Mouse (Mus musculus) midbrain, embryonic 16.5 days (tissue): ENCODE measurements around the gene Cntfr. TPM values are rescaled to one million over a fixed set of nuclear protein-coding genes. Genes with fewer than 3 reads are reported as not detected.

Experiments used
- ATAC-seq: fragments of 200-750 bp; cut with Nextera tagmentation; 2 replicates; pipeline ENCODE4 v1.8.0; 2017; ENCODE audit warnings: moderate TSS enrichment
- H3K27ac ChIP-seq: fragments of 300-500 bp; sonication (generic); 2 replicates; pipeline ENCODE4 v1.5.1; 2014; ENCODE audit warnings: mild to moderate bottlenecking, low read length, mixed read lengths
- H3K27me3 ChIP-seq: fragments of 300-500 bp; sonication (generic); 2 replicates; pipeline ENCODE4 v1.6.1; 2014; ENCODE audit warnings: low read depth, low read length, mixed read lengths; ENCODE audit not compliant: control insufficient read depth, insufficient read depth
- H3K36me3 ChIP-seq: fragments of 300-500 bp; sonication (generic); 2 replicates; pipeline ENCODE4 v1.6.1; 2014; ENCODE audit warnings: mild to moderate bottlenecking, low read length, moderate library complexity, mixed read lengths; ENCODE audit not compliant: control insufficient read depth, insufficient read depth
- H3K4me1 ChIP-seq: fragments of 300-500 bp; sonication (generic); 2 replicates; pipeline ENCODE4 v1.6.1; 2014; ENCODE audit warnings: mild to moderate bottlenecking, low read length, mixed read lengths; ENCODE audit not compliant: control insufficient read depth, insufficient read depth
- H3K4me2 ChIP-seq: fragments of 300-500 bp; sonication (generic); 2 replicates; pipeline ENCODE4 v1.6.1; 2014; ENCODE audit warnings: mild to moderate bottlenecking, low read length, mixed read lengths
- H3K4me3 ChIP-seq: fragments of 300-500 bp; sonication (generic); 2 replicates; pipeline ENCODE4 v1.5.1; 2014; ENCODE audit warnings: low read depth, mild to moderate bottlenecking, low read length, moderate library complexity, mixed read lengths
- H3K9ac ChIP-seq: fragments of 300-500 bp; sonication (generic); 2 replicates; pipeline ENCODE4 v1.6.1; 2014; ENCODE audit warnings: low read depth, low read length, mixed read lengths
- H3K9me3 ChIP-seq: fragments of 300-500 bp; sonication (generic); replicated peaks from 2 replicates; pipeline ENCODE4 v1.6.1; 2014; ENCODE audit warnings: mild to moderate bottlenecking, low read length, mixed read lengths; ENCODE audit not compliant: control insufficient read depth, poor library complexity, severe bottlenecking
- WGBS: fragments of 180-500 bp; shearing (Covaris S2); extraction: QIAGEN DNeasy Blood & Tissue Kit; methylation state at CpG from one replicate; pipeline ENCODE4 v1.1.7; 2014; 5-methylcytosine and 5-hydroxymethylcytosine counted together
- polyA plus RNA-seq: library from polyadenylated mRNA; unstranded; fragments of >200 nt; fragmentation: Nextera tagmentation; extraction: Ambion mirVana; gene quantifications from 2 replicates; pipeline ENCODE4 v1.2.1, GENCODE M21; 2015

Cntfr gene
- polyA plus RNA-seq, 1 experiment from 2014 or later, result 28.3 TPM

- WGBS, result 79% methylated on average over 10 of the region's 10 CpGs
- ATAC-seq, result no peak
- no peak overlapping the region for H3K27ac ChIP-seq
- H3K9ac ChIP-seq, result no peak overlapping the region
- no peak overlapping the region for H3K4me3 ChIP-seq
- H3K36me3 ChIP-seq, result no peaks in the 10 kb centered on the region
- H3K27me3 ChIP-seq, result no peaks in the 10 kb centered on the region; the same call in 1 of the 2 replicates
- H3K4me1 ChIP-seq, result peaks cover 13% of the 10 kb centered on the region
- no peaks in the 10 kb centered on the region for H3K9me3 ChIP-seq
- H3K4me2 ChIP-seq, result no peak overlapping the region
Observed at GRCm38 (mm10) chr4:41609681-41610593, 87.0 kb downstream of the Cntfr start.

Other genes with a start within 250 kb of the Cntfr start
- 2.5 and 3.0 TPM in 2 replicates for gene Kif24, start 232.2 kb downstream of the Cntfr start, polyA plus RNA-seq
- 70.6 and 80.8 TPM in 2 replicates for gene Nudt2, start 231.9 kb downstream of the Cntfr start, polyA plus RNA-seq
- 7.4 and 11.6 TPM in 2 replicates for gene AI464131, start 194.0 kb downstream of the Cntfr start, polyA plus RNA-seq
- gene 1110017D15Rik, start 179.8 kb downstream of the Cntfr start, polyA plus RNA-seq, result 15.1 and 18.5 TPM in 2 replicates
- 16.4 and 21.7 TPM in 2 replicates for gene Fam219a, start 127.6 kb downstream of the Cntfr start, polyA plus RNA-seq
- 1.4 and 2.6 TPM in 2 replicates for gene Dnaic1, start 127.3 kb downstream of the Cntfr start, polyA plus RNA-seq
- 103 and 120 TPM in 2 replicates for gene Enho, start 56.8 kb downstream of the Cntfr start, polyA plus RNA-seq
- gene Il11ra1, start 2.9 kb upstream of the Cntfr start, polyA plus RNA-seq, result 31.5 and 36.3 TPM in 2 replicates
- gene Rpp25l, start 16.4 kb upstream of the Cntfr start, polyA plus RNA-seq, result 52.3 and 52.4 TPM in 2 replicates
- gene Dctn3, start 26.1 kb upstream of the Cntfr start, polyA plus RNA-seq, result 295 and 313 TPM in 2 replicates
- gene Arid3c, start 34.1 kb upstream of the Cntfr start, polyA plus RNA-seq, result 0.58 and 1.2 TPM in 2 replicates
- gene Galt, start 58.1 kb upstream of the Cntfr start, polyA plus RNA-seq, result 52.5 and 58.9 TPM in 2 replicates
- gene Sigmar1, start 59.1 kb upstream of the Cntfr start, polyA plus RNA-seq, result 57.3 and 65.1 TPM in 2 replicates
- gene Ccl27a, start 77.2 kb upstream of the Cntfr start, polyA plus RNA-seq, result 290 and 302 TPM in 2 replicates
- gene Gm21541, start 206.5 kb upstream of the Cntfr start, polyA plus RNA-seq, result not detected in 2 replicates
- 13.8 and 14.3 TPM in 2 replicates for gene Gm20878, start 244.5 kb upstream of the Cntfr start, polyA plus RNA-seq